Mouse (Mus musculus) embryo, embryonic 11 days (tissue): Measurements from ENCODE around the gene Kcnrg.

Experiments
- DNase-seq: peaks from one replicate; pipeline ENCODE4 v3.0.0-alpha.2; 2015

The Kcnrg gene

GRCm38 (mm10) chr14:61647182-61647880 is 40.1 kb downstream of the Kcnrg start:
- peak; percentile 76 for DNase-seq

GRCm38 (mm10) chr14:61647881-61648684 is 40.8 kb downstream of the Kcnrg start:
- peak; percentile 75 for DNase-seq

- DNase-seq, result peak; percentile 99
These were observed 41.6 kb downstream of the Kcnrg start for GRCm38 (mm10) chr14:61648685-61649504.

GRCm38 (mm10) chr14:61650291-61650960 is 43.2 kb downstream of the Kcnrg start:
- DNase-seq, result peak; percentile 62

- DNase-seq, result no peak
These were observed 49.2 kb downstream of the Kcnrg start for GRCm38 (mm10) chr14:61656469-61656868.

- DNase-seq, result no peak
These were observed 54.2 kb downstream of the Kcnrg start for GRCm38 (mm10) chr14:61661496-61661895.

- no peak for DNase-seq
These were observed 55.0 kb downstream of the Kcnrg start for GRCm38 (mm10) chr14:61662307-61662706.
